Mouse (Mus musculus): ENCODE data around the gene Klf15.

- no peak for TF ChIP-seq CTCF (conservative IDR thresholded peaks at IDR 0.05; ENCODE audit: low read length)
- no peak for TF ChIP-seq POU5F1 (IDR thresholded peaks at IDR 0.05; ENCODE audit: borderline replicate concordance, low read length)
- TF ChIP-seq NANOG (IDR thresholded peaks at IDR 0.05; ENCODE audit: borderline replicate concordance, low read length) = no peak
These were observed 32.5 kb upstream of the Klf15 start for GRCm38 (mm10) chr6:90429911-90430310.

Measured in E14TG2a.4 (cell line).